Mouse (Mus musculus) erythroblast, embryonic 14.5 days (primary cell): ENCODE data around the gene Ifitm6.

ENCODE experiments used
- GATA1 ChIP-seq: IDR thresholded peaks from 2 replicates; pipeline ENCODE4 v1.6.1; 2012; ENCODE audit warnings: low read length, inconsistent platforms, mixed read lengths
- TAL1 ChIP-seq: IDR thresholded peaks from 3 replicates; pipeline ENCODE4 v1.6.1; 2012; ENCODE audit warnings: low read length, inconsistent platforms, mixed read lengths

DNA sequence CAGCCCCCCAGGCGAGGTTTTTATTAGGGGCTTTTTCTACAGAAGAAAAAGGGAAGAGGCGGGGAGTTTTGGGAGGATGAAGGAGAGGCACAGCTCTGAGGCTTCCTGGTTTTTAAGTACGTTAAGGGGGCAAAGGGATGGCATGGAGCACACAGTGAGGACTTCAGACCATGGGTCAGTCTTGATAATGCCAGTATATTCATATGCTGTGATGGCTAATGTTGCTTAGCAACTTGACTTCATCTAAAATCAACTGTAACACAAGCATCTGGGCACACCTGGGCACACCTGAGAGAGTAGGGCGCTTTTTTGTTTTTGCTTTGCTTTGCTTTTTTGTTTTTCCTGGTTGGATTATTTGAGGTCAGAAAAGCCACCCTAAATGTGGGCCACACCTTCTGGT, 50.8 kb downstream of the Ifitm6 start, which contains the start of gene Ifitm1:
- TF ChIP-seq GATA1 (no peak), TAL1 (no peak)
